Mouse (Mus musculus): ENCODE measurements around the gene Gm16440. TPM values are rescaled to one million over a fixed set of nuclear protein-coding genes. Genes with fewer than 3 reads are reported as not detected.
"Not testable (repeated sequence)": the region's sequence is repeated elsewhere in the genome, so short reads cannot be mapped to it uniquely, and the experiment has no call there.

Gene Gm16440
- polyA plus RNA-seq (2016; fragmentation: Nextera tagmentation; extraction: Ambion mirVana): not detected in 2 replicates

GRCm38 (mm10) chr14:6390219-6390618 is at the start of gene Gm16440:
TSS of gene Gm16440 (minus strand) at chr14:6390319.
- 94% methylated on average over 2 of the region's 4 CpGs for WGBS
- H3K27me3 ChIP-seq (ENCODE audit: poor library complexity, severe bottlenecking): not testable (repeated sequence)

GRCm38 (mm10) chr14:6426766-6427165 is 36.6 kb upstream of the Gm16440 start:
- 9% methylated on average over 36 of the region's 42 CpGs for WGBS
- not testable (repeated sequence) for DNase-seq (ENCODE audit: extremely low spot score, low spot score)

More at GRCm38 (mm10) chr14:6390219-6390618, at the start of gene Gm16440:
- H3K4me3 ChIP-seq; H3K27ac ChIP-seq; H3K36me3 ChIP-seq (replicated peaks); H3K4me1 ChIP-seq; H3K9me3 ChIP-seq; DNase-seq (ENCODE audit: extremely low spot score, low spot score): not testable (repeated sequence)

GRCm38 (mm10) chr14:6426353-6426752 is 36.2 kb upstream of the Gm16440 start:
- not testable (repeated sequence) for H3K4me1 ChIP-seq; H3K27me3 ChIP-seq (ENCODE audit: poor library complexity, severe bottlenecking); H3K27ac ChIP-seq; H3K36me3 ChIP-seq (replicated peaks); H3K9me3 ChIP-seq
- DNase-seq (ENCODE audit: extremely low spot score, low spot score): peak; percentile 3
- 29% methylated on average over 22 of the region's 22 CpGs for WGBS
- H3K4me3 ChIP-seq: peak overlapping the region; percentile 40

More at GRCm38 (mm10) chr14:6426766-6427165, 36.6 kb upstream of the Gm16440 start:
- not testable (repeated sequence) for H3K9me3 ChIP-seq; H3K27ac ChIP-seq; H3K4me1 ChIP-seq; H3K27me3 ChIP-seq (ENCODE audit: poor library complexity, severe bottlenecking); H3K36me3 ChIP-seq (replicated peaks)
- H3K4me3 ChIP-seq: peak overlapping the region; percentile 40

GRCm38 (mm10) chr14:6412382-6412781 is 22.3 kb upstream of the Gm16440 start, which contains the start of gene Gm3591:
TSS of gene Gm3591 (minus strand) at chr14:6412482.
- no CpG with 5 or more reads among the region's 2 CpGs for WGBS

GRCm38 (mm10) chr14:6343578-6343977 is 46.5 kb downstream of the Gm16440 start, which contains the start of gene Gm3618:
TSS of gene Gm3618 (minus strand) at chr14:6343678.
- WGBS: no CpG with 5 or more reads among the region's 10 CpGs
- H3K4me1 ChIP-seq; H3K9me3 ChIP-seq; H3K27me3 ChIP-seq (ENCODE audit: poor library complexity, severe bottlenecking); H3K36me3 ChIP-seq (replicated peaks); DNase-seq (ENCODE audit: extremely low spot score, low spot score); H3K27ac ChIP-seq; H3K4me3 ChIP-seq: not testable (repeated sequence)

More at GRCm38 (mm10) chr14:6412382-6412781, 22.3 kb upstream of the Gm16440 start, which contains the start of gene Gm3591:
- not testable (repeated sequence) for H3K4me1 ChIP-seq; H3K27me3 ChIP-seq (ENCODE audit: poor library complexity, severe bottlenecking); H3K4me3 ChIP-seq; H3K36me3 ChIP-seq (replicated peaks); DNase-seq (ENCODE audit: extremely low spot score, low spot score); H3K27ac ChIP-seq; H3K9me3 ChIP-seq

Other genes with a start within 250 kb of the Gm16440 start
- not detected in 2 replicates for gene Gm21560, start 171.0 kb downstream of the Gm16440 start, polyA plus RNA-seq (2016; fragmentation: Nextera tagmentation; extraction: Ambion mirVana)
- 1.9 and 2.7 TPM in 2 replicates for gene Gm3411, start 103.1 kb downstream of the Gm16440 start, polyA plus RNA-seq (2016; fragmentation: Nextera tagmentation; extraction: Ambion mirVana)
- not detected in 2 replicates for gene Gm21103, start 85.5 kb downstream of the Gm16440 start, polyA plus RNA-seq (2016; fragmentation: Nextera tagmentation; extraction: Ambion mirVana)
- not detected in 2 replicates for gene Gm3618, start 46.6 kb downstream of the Gm16440 start, polyA plus RNA-seq (2016; fragmentation: Nextera tagmentation; extraction: Ambion mirVana)
- gene Gm3591, start 22.2 kb upstream of the Gm16440 start, polyA plus RNA-seq (2016; fragmentation: Nextera tagmentation; extraction: Ambion mirVana): 0.57 and 1.5 TPM in 2 replicates
- gene Gm3594, start 54.3 kb upstream of the Gm16440 start, polyA plus RNA-seq (2016; fragmentation: Nextera tagmentation; extraction: Ambion mirVana): not detected in 2 replicates
- gene Gm8356, start 147.0 kb upstream of the Gm16440 start, polyA plus RNA-seq (2016; fragmentation: Nextera tagmentation; extraction: Ambion mirVana): not detected in 2 replicates
- gene Gm3629, start 200.3 kb upstream of the Gm16440 start, polyA plus RNA-seq (2016; fragmentation: Nextera tagmentation; extraction: Ambion mirVana): 0.20 and 0.50 TPM in 2 replicates
- not detected in 2 replicates for gene Gm3460, start 232.1 kb upstream of the Gm16440 start, polyA plus RNA-seq (2016; fragmentation: Nextera tagmentation; extraction: Ambion mirVana)

Measured in forebrain, embryonic 10.5 days (tissue).